Mouse (Mus musculus) limb, embryonic 10.5 days (tissue): Measurements from ENCODE around the gene Pcyt1a. TPM values are rescaled to one million over a fixed set of nuclear protein-coding genes. Genes with fewer than 3 reads are reported as not detected.

Experiments used
- DNase-seq: peaks from one replicate; pipeline ENCODE4 v3.0.0-alpha.2; 2017; ENCODE audit warnings: low spot score
- H3K27ac ChIP-seq: fragments of 300-500 bp; sonication (generic); 2 replicates; pipeline ENCODE4 v1.5.1; 2016; ENCODE audit warnings: mild to moderate bottlenecking
- H3K27me3 ChIP-seq: fragments of 300-500 bp; sonication (generic); 2 replicates; pipeline ENCODE4 v1.6.1; 2016; ENCODE audit warnings: low read depth, mild to moderate bottlenecking; ENCODE audit not compliant: poor library complexity, severe bottlenecking
- H3K36me3 ChIP-seq: fragments of 300-500 bp; sonication (generic); 2 replicates; pipeline ENCODE4 v1.6.1; 2016; ENCODE audit warnings: mild to moderate bottlenecking, moderate library complexity
- H3K4me1 ChIP-seq: fragments of 300-500 bp; sonication (generic); 2 replicates; pipeline ENCODE4 v1.6.1; 2016
- H3K4me3 ChIP-seq: fragments of 300-500 bp; sonication (generic); 2 replicates; pipeline ENCODE4 v1.5.1; 2016; ENCODE audit warnings: mild to moderate bottlenecking, moderate library complexity
- H3K9me3 ChIP-seq: fragments of 300-500 bp; sonication (generic); replicated peaks from 2 replicates; pipeline ENCODE4 v1.6.1; 2016; ENCODE audit warnings: mild to moderate bottlenecking
- WGBS: fragments of 180-500 bp; shearing (Covaris S2); methylation state at CpG from one replicate; pipeline ENCODE4 v1.1.7; 2016; 5-methylcytosine and 5-hydroxymethylcytosine counted together
- polyA plus RNA-seq: library from polyadenylated mRNA; unstranded; fragments of >200 nt; fragmentation: Nextera tagmentation; extraction: Ambion mirVana; gene quantifications from 2 replicates; pipeline ENCODE4 v1.2.1, GENCODE M21; 2016

Pcyt1a gene
- polyA plus RNA-seq, 1 experiment from 2014 or later, result 38.6 TPM

- WGBS, result 95% methylated on average over 16 of the region's 16 CpGs
These were observed 32.2 kb downstream of the Pcyt1a start for GRCm38 (mm10) chr16:32462950-32463349.

GRCm38 (mm10) chr16:32463426-32463825 lies 32.7 kb downstream of the Pcyt1a start:
- Histone ChIP-seq H3K27me3 (no peaks in the 10 kb centered on the region), H3K4me3 (no peak overlapping the region), H3K9me3 (no peaks in the 10 kb centered on the region), H3K4me1 (no peaks in the 10 kb centered on the region), H3K36me3 (peaks cover 52% of the 10 kb centered on the region), H3K27ac (no peak overlapping the region)
- WGBS, result 89% methylated on average over 2 of the region's 2 CpGs
- no peak for DNase-seq

More at GRCm38 (mm10) chr16:32462950-32463349, 32.2 kb downstream of the Pcyt1a start:
- Histone ChIP-seq H3K36me3 (peaks cover 47% of the 10 kb centered on the region), H3K4me1 (no peaks in the 10 kb centered on the region), H3K27ac (no peak overlapping the region), H3K4me3 (no peak overlapping the region), H3K27me3 (no peaks in the 10 kb centered on the region), H3K9me3 (no peaks in the 10 kb centered on the region)
- no peak for DNase-seq

DNA sequence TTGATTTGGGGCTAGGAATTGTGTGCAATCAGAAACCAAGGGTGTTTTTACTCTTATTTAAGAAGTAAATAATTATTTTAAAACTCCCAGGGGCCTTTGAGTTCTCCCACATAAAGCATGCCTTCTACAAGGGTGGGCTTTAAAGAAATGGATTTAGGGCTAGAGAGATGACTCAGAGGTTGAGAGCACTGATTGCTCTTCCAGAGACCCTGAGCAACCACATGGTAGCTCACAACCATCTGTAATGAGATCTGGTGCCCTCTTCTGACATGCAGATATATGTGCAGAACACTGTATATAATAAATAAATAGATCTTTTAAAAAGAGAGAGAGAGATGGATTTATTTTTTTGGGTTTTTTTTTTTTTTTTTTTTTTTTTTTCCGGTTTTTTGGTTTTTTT lies 34.2 kb downstream of the Pcyt1a start:
- 0% methylated on average over 1 of the region's 1 CpGs for WGBS
- H3K27me3 ChIP-seq, result no peaks in the 10 kb centered on the region
- H3K36me3 ChIP-seq, result peaks cover 58% of the 10 kb centered on the region
- no peak overlapping the region for H3K27ac ChIP-seq
- H3K4me1 ChIP-seq, result no peaks in the 10 kb centered on the region
- no peaks in the 10 kb centered on the region for H3K9me3 ChIP-seq
- no peak for DNase-seq
- H3K4me3 ChIP-seq, result no peak overlapping the region

GRCm38 (mm10) chr16:32468488-32468887 lies 37.8 kb downstream of the Pcyt1a start:
- H3K36me3 ChIP-seq, result peaks cover 72% of the 10 kb centered on the region

DNA sequence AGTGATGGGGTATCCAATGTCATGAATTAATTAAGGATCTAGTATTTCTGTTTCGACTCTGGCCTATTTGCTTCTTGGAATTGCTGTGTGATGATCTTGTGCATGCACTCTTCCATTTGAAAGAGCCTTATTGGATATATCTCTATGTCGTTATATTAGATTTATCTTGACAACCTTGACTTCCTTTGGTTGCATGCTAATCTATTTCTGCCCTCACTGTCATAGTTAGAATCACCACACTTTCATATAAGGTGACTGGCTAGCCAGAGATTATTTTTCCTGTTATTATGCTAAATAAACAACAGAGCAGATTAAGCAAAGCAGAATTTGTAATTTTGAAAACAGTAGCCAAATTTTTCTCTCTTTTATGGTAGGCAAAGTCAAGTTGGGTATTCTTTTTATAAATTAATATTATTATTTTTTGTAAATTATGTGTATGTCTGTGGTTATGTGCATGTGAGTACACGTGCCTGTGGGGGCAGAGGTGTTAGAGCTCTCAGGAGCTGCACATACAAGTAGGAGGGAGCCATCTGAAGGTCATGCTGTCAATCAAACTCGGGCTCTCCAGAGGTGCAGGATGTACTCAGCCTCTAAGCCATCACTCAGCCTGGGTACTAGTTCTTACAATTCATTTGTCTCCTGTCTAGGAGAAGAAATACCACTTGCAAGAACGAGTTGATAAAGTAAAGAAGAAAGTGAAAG lies 38.8 kb downstream of the Pcyt1a start:
- no peak overlapping the region for H3K27ac ChIP-seq
- H3K27me3 ChIP-seq, result no peaks in the 10 kb centered on the region
- no peak for DNase-seq
- WGBS, result 80% methylated on average over 5 of the region's 5 CpGs
- H3K9me3 ChIP-seq, result no peaks in the 10 kb centered on the region
- H3K4me3 ChIP-seq, result no peak overlapping the region
- H3K36me3 ChIP-seq, result peaks cover 61% of the 10 kb centered on the region
- H3K4me1 ChIP-seq, result no peaks in the 10 kb centered on the region

More at GRCm38 (mm10) chr16:32468488-32468887, 37.8 kb downstream of the Pcyt1a start:
- 71% methylated on average over 3 of the region's 3 CpGs for WGBS
- no peak overlapping the region for H3K4me3 ChIP-seq
- H3K9me3 ChIP-seq, result no peaks in the 10 kb centered on the region
- H3K4me1 ChIP-seq, result no peaks in the 10 kb centered on the region
- H3K27me3 ChIP-seq, result no peaks in the 10 kb centered on the region
- H3K27ac ChIP-seq, result no peak overlapping the region
- no peak for DNase-seq

- peaks cover 52% of the 10 kb centered on the region for H3K36me3 ChIP-seq
- no peaks in the 10 kb centered on the region for H3K4me1 ChIP-seq
- WGBS, result 93% methylated on average over 7 of the region's 7 CpGs
These were observed 41.7 kb downstream of the Pcyt1a start for GRCm38 (mm10) chr16:32472276-32473015.

DNA sequence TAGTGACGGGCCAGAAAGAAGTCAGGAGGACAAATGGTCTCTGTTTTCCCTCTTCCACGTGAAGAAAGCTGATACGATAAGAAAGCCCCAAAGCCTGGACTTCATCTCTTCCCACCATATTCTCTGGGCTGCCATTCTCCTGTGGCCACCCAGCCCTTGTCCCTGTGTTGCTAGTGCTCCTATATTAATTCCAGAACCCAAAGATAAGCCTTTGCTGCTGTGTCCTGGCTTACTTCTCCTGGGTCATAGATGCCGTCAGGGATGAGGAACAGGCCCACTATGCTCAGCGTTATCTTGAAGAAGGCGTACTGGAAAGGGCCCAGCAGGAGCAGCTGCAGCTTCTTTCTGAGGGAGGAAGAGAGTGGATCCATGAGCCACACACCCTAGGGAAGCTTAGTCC lies 46.6 kb downstream of the Pcyt1a start:
- no peak for DNase-seq
- Histone ChIP-seq H3K9me3 (no peaks in the 10 kb centered on the region), H3K4me3 (no peak overlapping the region), H3K36me3 (peaks cover 9% of the 10 kb centered on the region), H3K27ac (no peak overlapping the region), H3K27me3 (no peaks in the 10 kb centered on the region), H3K4me1 (no peaks in the 10 kb centered on the region)
- 87% methylated on average over 6 of the region's 6 CpGs for WGBS

More at GRCm38 (mm10) chr16:32472276-32473015, 41.7 kb downstream of the Pcyt1a start:
- no peak overlapping the region for H3K27ac ChIP-seq
- no peak for DNase-seq
- H3K27me3 ChIP-seq, result no peaks in the 10 kb centered on the region
- H3K4me3 ChIP-seq, result no peak overlapping the region
- no peaks in the 10 kb centered on the region for H3K9me3 ChIP-seq

DNA sequence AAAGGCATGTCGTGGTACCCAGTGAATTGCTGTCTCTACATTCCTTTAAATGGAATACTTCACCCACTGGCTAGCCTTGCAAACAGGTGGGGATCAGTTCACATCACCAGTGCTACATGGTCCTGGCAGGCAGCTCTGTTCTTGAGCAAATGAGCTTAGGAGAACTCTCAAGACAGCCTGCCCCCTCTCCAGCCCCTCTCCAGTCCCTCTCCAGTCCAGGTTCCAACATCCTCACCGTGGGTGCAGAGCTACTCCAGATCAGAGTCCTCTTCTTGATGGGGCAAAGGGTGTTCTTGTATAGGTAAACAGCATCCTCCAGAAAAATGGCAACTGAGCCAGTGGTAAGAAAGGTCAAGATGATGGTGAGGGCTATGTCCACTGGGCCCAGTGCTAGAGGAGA lies 48.7 kb downstream of the Pcyt1a start:
- Histone ChIP-seq H3K4me3 (no peak overlapping the region), H3K4me1 (peaks cover 8% of the 10 kb centered on the region), H3K9me3 (no peaks in the 10 kb centered on the region), H3K36me3 (no peaks in the 10 kb centered on the region), H3K27ac (no peak overlapping the region), H3K27me3 (no peaks in the 10 kb centered on the region)
- WGBS, result 76% methylated on average over 2 of the region's 2 CpGs
- no peak for DNase-seq

- no peak overlapping the region for H3K27ac ChIP-seq
- peaks cover 30% of the 10 kb centered on the region for H3K4me1 ChIP-seq
- WGBS, result 24% methylated on average over 7 of the region's 7 CpGs
- no peak overlapping the region for H3K4me3 ChIP-seq
- no peaks in the 10 kb centered on the region for H3K27me3 ChIP-seq
- no peaks in the 10 kb centered on the region for H3K9me3 ChIP-seq
- H3K36me3 ChIP-seq, result no peaks in the 10 kb centered on the region
- no peak for DNase-seq
These were observed 53.7 kb downstream of the Pcyt1a start for GRCm38 (mm10) chr16:32484431-32484871.

- H3K36me3 ChIP-seq, result no peaks in the 10 kb centered on the region
- no peak overlapping the region for H3K27ac ChIP-seq
- no peaks in the 10 kb centered on the region for H3K9me3 ChIP-seq
- H3K27me3 ChIP-seq, result no peaks in the 10 kb centered on the region
- H3K4me3 ChIP-seq, result no peak overlapping the region
- 74% methylated on average over 2 of the region's 2 CpGs for WGBS
- peaks cover 30% of the 10 kb centered on the region for H3K4me1 ChIP-seq
- no peak for DNase-seq
These were observed 54.5 kb downstream of the Pcyt1a start for GRCm38 (mm10) chr16:32485209-32485608.

DNA sequence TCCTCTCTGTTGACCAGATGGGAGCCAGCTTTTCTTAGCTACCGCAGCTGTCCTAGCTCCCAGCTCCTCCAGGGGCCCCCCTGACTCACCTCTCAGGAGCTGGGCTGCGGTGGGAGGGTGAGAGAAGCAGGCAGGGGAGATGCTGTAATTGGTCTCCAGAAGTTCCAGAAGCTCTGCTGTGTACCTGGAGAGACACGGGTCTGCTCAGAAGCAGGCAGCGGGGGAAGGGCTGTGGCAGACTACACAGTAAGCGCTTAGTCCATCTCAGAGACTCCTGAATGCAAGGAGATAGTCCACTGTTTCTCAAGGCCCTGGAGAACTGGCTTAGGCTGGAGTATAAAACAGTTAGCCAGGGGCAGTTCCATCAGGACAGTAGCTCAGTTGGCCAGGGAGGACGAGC lies 55.3 kb downstream of the Pcyt1a start:
- H3K4me1 ChIP-seq, result peaks cover 30% of the 10 kb centered on the region
- H3K36me3 ChIP-seq, result no peaks in the 10 kb centered on the region
- DNase-seq, result no peak
- H3K9me3 ChIP-seq, result no peaks in the 10 kb centered on the region
- no peak overlapping the region for H3K27ac ChIP-seq
- WGBS, result 77% methylated on average over 6 of the region's 6 CpGs
- H3K27me3 ChIP-seq, result no peaks in the 10 kb centered on the region
- no peak overlapping the region for H3K4me3 ChIP-seq

DNA sequence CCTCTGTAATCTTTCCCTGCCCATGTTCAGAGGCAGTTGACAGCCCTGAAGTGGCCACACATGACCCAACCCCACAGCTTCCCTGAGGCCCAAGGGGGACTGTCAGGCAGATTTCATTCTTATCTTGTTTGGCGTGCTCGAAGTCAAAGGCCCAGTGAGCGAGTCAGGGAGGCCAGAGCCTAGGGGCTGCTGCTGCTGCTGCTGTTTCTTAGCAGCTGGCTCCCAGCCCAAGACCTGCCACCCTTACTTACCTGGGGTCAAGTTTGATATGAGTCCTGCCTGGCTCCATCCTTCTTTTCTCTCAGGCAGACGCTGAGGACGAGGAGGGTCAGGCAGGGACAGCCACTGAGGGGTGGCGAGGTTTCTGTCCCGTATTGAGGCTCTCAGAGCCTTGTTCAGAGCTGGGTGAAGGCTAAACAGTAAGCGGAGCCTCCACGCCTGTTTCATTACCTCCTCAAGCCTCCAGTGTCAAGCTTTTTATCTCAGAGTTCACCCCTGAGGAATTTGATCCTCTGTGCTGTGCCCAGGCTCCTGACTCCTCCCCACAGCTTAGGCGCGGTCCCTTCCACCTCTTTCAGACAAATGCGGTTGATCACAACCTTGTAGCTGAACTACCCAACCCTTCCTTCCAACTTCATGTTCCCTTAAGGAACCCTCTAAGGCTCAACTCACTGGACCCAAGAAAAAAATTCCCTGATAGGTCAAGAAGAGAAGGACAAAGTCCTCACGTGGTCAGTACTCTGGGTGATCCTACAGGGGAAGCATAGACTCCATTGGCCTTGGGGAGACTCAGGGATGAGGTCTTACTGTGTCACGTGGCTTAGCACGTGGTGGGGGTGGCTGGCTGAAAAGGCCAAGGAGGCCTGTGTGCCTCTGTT lies 56.8 kb downstream of the Pcyt1a start, which contains the start of gene Slc51a:
Gene Slc51a (minus strand): TSS at position 646 of the 878 bp plus-strand sequence.
- 47% methylated on average over 15 of the region's 15 CpGs for WGBS
- DNase-seq, result no peak
- H3K4me3 ChIP-seq, result no peak within 1 kb of the TSS

More for the DNA sequence above, 56.8 kb downstream of the Pcyt1a start, which contains the start of gene Slc51a:
- Histone ChIP-seq H3K9me3 (no peaks in the 10 kb centered on the region), H3K36me3 (no peaks in the 10 kb centered on the region), H3K27me3 (no peaks in the 10 kb centered on the region), H3K27ac (0 out of 2 replicates have a peak within 1 kb of the TSS, but pooled peaks have one; percentile 25), H3K4me1 (peaks cover 30% of the 10 kb centered on the region)
